Mouse (Mus musculus): ENCODE results near the gene Pcsk2. TPM values are rescaled to one million over a fixed set of nuclear protein-coding genes. Genes with fewer than 3 reads are reported as not detected.

The Pcsk2 gene
- 0.05 and 0.07 TPM in 2 replicates for polyA plus RNA-seq (2015; fragmentation: Nextera tagmentation; extraction: Ambion mirVana)

DNA sequence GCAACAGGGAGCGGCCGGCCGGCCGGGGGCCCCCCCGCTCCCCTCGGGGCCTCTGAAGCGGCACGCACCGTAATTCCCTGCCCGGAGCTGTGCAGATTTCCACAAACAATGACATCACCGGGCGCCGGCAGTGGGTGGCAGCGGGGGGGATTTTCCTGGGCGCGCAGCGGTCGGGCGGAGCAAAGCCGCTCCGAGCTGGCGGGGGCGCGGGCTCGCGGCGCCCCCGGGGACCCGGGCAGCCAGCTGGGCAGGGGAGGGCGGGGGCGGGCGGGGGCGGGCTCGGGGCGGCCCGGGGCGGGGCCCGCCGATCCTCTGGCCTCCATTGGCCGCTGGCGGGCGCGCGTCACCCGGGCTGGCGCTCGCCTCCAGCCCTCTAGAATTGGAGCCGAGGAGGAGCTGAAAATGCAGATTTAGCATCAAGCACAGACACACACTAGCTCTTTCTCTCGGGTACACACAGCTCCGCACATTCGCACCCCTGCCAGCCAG is at the start of gene Pcsk2:
Gene Pcsk2 (plus strand): TSS at position 399 of the 489 bp plus-strand sequence.
- WGBS: 8% methylated on average over 11 of the region's 51 CpGs
- H3K9me3 ChIP-seq (ENCODE audit: low read length): no peaks in the 10 kb centered on the region
- no peak within 1 kb of the TSS for H3K27ac ChIP-seq (ENCODE audit: low read length)
- peak within 1 kb of the TSS; percentile 63 for H3K4me2 ChIP-seq (replicated peaks; ENCODE audit: low read depth, low read length)
- H3K4me1 ChIP-seq (ENCODE audit: insufficient read depth, low read depth, low read length): no peaks in the 10 kb centered on the region
- peaks cover 27% of the 10 kb centered on the region for H3K27me3 ChIP-seq (replicated peaks; ENCODE audit: insufficient read depth, low read length)
- H3K4me3 ChIP-seq (ENCODE audit: low read depth, low read length): peak within 1 kb of the TSS; percentile 33
- no peaks in the 10 kb centered on the region for H3K36me3 ChIP-seq (ENCODE audit: insufficient read depth, low read length)
- DNase-seq (ENCODE audit: low spot score): peak; percentile 22
- ATAC-seq: peak; percentile 75
- TF ChIP-seq CTCF (IDR thresholded peaks at IDR 0.05) (no peak), EP300 (IDR thresholded peaks at IDR 0.05) (no peak)
- H3K9ac ChIP-seq (replicated peaks; ENCODE audit: low read depth): no peak within 1 kb of the TSS

DNA sequence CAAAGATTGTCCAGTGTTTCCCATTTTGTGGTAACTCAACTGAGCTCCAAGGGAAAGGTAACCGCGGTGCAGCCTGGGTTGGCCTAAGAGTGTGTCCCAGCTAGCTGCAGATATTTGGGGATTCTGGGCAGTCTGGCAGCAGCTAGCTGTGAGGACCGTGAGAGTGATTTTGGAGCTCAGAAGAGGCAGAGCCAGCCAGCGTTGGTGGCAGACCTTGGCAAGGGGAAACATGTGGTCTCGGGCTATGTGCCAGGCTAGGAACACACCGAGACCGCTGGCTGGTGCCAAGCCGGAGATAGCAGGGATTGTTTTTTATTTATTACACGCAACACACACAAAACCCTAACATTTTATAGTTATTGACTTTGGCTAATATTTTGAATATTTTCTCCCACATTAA is 45.1 kb upstream of the Pcsk2 start:
- Histone ChIP-seq H3K9me3 (ENCODE audit: low read length) (no peaks in the 10 kb centered on the region), H3K4me2 (replicated peaks; ENCODE audit: low read depth, low read length) (no peak overlapping the region), H3K9ac (replicated peaks; ENCODE audit: low read depth) (no peak overlapping the region), H3K27me3 (replicated peaks; ENCODE audit: insufficient read depth, low read length) (no peaks in the 10 kb centered on the region), H3K4me1 (ENCODE audit: insufficient read depth, low read depth, low read length) (no peaks in the 10 kb centered on the region), H3K4me3 (ENCODE audit: low read depth, low read length) (no peak overlapping the region), H3K36me3 (ENCODE audit: insufficient read depth, low read length) (no peaks in the 10 kb centered on the region), H3K27ac (ENCODE audit: low read length) (no peak overlapping the region)
- DNase-seq (ENCODE audit: low spot score) (no peak), ATAC-seq (no peak)
- 87% methylated on average over 9 of the region's 9 CpGs for WGBS
- no peak for TF ChIP-seq EP300 (IDR thresholded peaks at IDR 0.05)

DNA sequence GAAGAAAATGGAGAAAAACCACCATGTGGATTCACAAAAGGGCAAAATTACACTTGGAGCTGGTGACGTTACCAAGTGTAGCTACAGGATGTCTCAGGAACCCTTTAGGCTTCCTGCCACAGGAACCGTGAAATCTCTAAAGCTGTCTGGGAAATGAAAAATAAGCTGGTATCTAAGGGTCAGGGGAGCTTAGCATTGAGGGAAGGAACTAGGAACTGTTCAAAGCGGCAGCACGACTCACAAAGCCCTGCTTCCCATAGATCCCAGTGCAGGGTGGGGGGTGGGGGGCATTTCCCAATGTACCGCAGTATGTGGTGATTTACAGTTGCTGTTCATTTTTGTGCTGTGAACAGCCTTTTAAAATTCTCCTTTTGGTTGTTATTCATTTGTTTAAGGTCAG is 44.2 kb upstream of the Pcsk2 start:
- TF ChIP-seq CTCF (IDR thresholded peaks at IDR 0.05) (no peak), EP300 (IDR thresholded peaks at IDR 0.05) (no peak)
- no peaks in the 10 kb centered on the region for H3K4me1 ChIP-seq (ENCODE audit: insufficient read depth, low read depth, low read length)
- no peak overlapping the region for H3K9ac ChIP-seq (replicated peaks; ENCODE audit: low read depth)
- H3K27me3 ChIP-seq (replicated peaks; ENCODE audit: insufficient read depth, low read length): no peaks in the 10 kb centered on the region
- DNase-seq (ENCODE audit: low spot score): no peak
- H3K36me3 ChIP-seq (ENCODE audit: insufficient read depth, low read length): no peaks in the 10 kb centered on the region
- 47% methylated on average over 5 of the region's 5 CpGs for WGBS
- H3K9me3 ChIP-seq (ENCODE audit: low read length): no peaks in the 10 kb centered on the region
- H3K4me2 ChIP-seq (replicated peaks; ENCODE audit: low read depth, low read length): no peak overlapping the region
- H3K4me3 ChIP-seq (ENCODE audit: low read depth, low read length): no peak overlapping the region
- ATAC-seq: no peak
- H3K27ac ChIP-seq (ENCODE audit: low read length): no peak overlapping the region

DNA sequence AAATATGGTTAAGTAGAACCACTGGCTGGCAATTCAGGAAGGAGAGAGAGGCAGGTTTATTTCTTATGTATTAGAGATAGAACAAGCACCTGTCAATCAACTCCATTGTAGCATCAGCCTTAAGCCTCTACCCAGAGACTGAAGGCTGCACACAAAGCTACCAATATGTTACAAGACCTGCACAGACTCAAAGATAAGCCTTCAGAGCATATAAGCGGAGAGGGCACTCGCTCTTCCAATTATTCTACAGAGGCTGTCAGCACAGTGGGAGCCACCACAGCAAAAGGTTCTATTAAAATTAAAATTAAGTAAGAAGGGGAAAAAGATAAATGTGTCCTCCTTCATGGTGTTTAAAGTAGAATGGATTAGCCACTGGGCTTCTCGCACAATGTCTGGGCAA is 43.8 kb upstream of the Pcsk2 start:
- Histone ChIP-seq H3K4me2 (replicated peaks; ENCODE audit: low read depth, low read length) (no peak overlapping the region), H3K4me3 (ENCODE audit: low read depth, low read length) (no peak overlapping the region), H3K27ac (ENCODE audit: low read length) (no peak overlapping the region), H3K9me3 (ENCODE audit: low read length) (no peaks in the 10 kb centered on the region), H3K4me1 (ENCODE audit: insufficient read depth, low read depth, low read length) (no peaks in the 10 kb centered on the region), H3K36me3 (ENCODE audit: insufficient read depth, low read length) (no peaks in the 10 kb centered on the region), H3K27me3 (replicated peaks; ENCODE audit: insufficient read depth, low read length) (no peaks in the 10 kb centered on the region), H3K9ac (replicated peaks; ENCODE audit: low read depth) (no peak overlapping the region)
- TF ChIP-seq EP300 (IDR thresholded peaks at IDR 0.05) (no peak), CTCF (IDR thresholded peaks at IDR 0.05) (no peak)
- no peak for DNase-seq (ENCODE audit: low spot score)
- WGBS: 81% methylated on average over 3 of the region's 3 CpGs
- ATAC-seq: no peak

GRCm38 (mm10) chr2:143536485-143536884 is 9.5 kb upstream of the Pcsk2 start:
- no peaks in the 10 kb centered on the region for H3K4me1 ChIP-seq (ENCODE audit: insufficient read depth, low read depth, low read length)
- TF ChIP-seq EP300 (IDR thresholded peaks at IDR 0.05) (no peak), CTCF (IDR thresholded peaks at IDR 0.05) (no peak)
- H3K27ac ChIP-seq (ENCODE audit: low read length): no peak overlapping the region
- no peak for ATAC-seq
- no peaks in the 10 kb centered on the region for H3K36me3 ChIP-seq (ENCODE audit: insufficient read depth, low read length)
- DNase-seq (ENCODE audit: low spot score): peak; percentile 40
- 10% methylated on average over 3 of the region's 3 CpGs for WGBS
- no peak overlapping the region for H3K4me3 ChIP-seq (ENCODE audit: low read depth, low read length)
- H3K9me3 ChIP-seq (ENCODE audit: low read length): no peaks in the 10 kb centered on the region
- H3K27me3 ChIP-seq (replicated peaks; ENCODE audit: insufficient read depth, low read length): no peaks in the 10 kb centered on the region
- H3K9ac ChIP-seq (replicated peaks; ENCODE audit: low read depth): no peak overlapping the region
- no peak overlapping the region for H3K4me2 ChIP-seq (replicated peaks; ENCODE audit: low read depth, low read length)

GRCm38 (mm10) chr2:143545299-143545751 is 631 bp upstream of the Pcsk2 start:
- Histone ChIP-seq H3K9ac (replicated peaks; ENCODE audit: low read depth) (no peak overlapping the region), H3K9me3 (ENCODE audit: low read length) (no peaks in the 10 kb centered on the region), H3K27me3 (replicated peaks; ENCODE audit: insufficient read depth, low read length) (peaks cover 27% of the 10 kb centered on the region), H3K27ac (ENCODE audit: low read length) (no peak overlapping the region), H3K36me3 (ENCODE audit: insufficient read depth, low read length) (no peaks in the 10 kb centered on the region), H3K4me2 (replicated peaks; ENCODE audit: low read depth, low read length) (peak overlapping the region; percentile 63), H3K4me3 (ENCODE audit: low read depth, low read length) (peak overlapping the region; percentile 33), H3K4me1 (ENCODE audit: insufficient read depth, low read depth, low read length) (no peaks in the 10 kb centered on the region)
- ATAC-seq (no peak), DNase-seq (ENCODE audit: low spot score) (no peak)
- no peak for TF ChIP-seq EP300 (IDR thresholded peaks at IDR 0.05)
- TF ChIP-seq CTCF (IDR thresholded peaks at IDR 0.05): no peak
- WGBS: 1% methylated on average over 7 of the region's 7 CpGs

Measured in lung, postnatal 0 days (tissue).